Mouse (Mus musculus): ENCODE measurements around the gene Skil. TPM values are rescaled to one million over a fixed set of nuclear protein-coding genes. Genes with fewer than 3 reads are reported as not detected.

Gene Skil
- 75.7 TPM for polyA plus RNA-seq (2014; fragmentation: Illumina TruSeq; extraction: RNeasy Lipid Tissue Mini Kit (QIAGEN cat#74804))

DNA sequence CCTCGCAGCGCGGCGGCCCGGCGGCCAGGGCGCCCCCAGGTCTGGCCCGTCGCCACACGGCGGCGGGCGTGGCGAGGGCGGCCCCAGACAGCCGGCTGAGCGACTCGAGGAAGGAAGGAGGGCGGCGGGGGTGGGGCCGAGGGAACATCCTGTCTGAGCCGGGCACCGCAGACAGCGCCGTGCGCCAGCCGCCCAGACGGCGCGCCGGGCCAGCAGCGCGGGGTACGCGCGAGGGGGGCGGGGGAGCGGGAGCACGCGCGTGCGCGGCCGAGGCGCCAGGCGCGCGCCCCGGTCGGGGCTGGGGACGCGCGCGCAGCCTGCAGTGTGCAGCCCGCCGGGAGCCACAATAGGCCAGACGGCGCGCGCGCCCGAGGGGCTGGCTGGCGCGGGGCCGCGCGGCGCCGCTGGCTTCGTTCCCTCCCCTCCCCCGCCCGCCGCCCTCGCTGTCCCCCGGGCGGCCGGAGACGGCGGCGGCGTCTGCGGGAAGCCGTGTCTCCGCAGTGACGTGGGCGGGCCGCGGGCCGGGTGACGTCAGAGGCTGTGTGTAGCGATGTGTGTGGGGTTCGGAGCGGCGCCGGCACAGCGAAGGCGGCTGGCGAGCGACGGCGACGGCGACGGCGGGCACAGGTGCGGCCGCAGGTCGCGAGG is at the start of gene Skil:
TSS of gene Skil (plus strand) at position 528 of the 648 bp plus-strand sequence.

DNA sequence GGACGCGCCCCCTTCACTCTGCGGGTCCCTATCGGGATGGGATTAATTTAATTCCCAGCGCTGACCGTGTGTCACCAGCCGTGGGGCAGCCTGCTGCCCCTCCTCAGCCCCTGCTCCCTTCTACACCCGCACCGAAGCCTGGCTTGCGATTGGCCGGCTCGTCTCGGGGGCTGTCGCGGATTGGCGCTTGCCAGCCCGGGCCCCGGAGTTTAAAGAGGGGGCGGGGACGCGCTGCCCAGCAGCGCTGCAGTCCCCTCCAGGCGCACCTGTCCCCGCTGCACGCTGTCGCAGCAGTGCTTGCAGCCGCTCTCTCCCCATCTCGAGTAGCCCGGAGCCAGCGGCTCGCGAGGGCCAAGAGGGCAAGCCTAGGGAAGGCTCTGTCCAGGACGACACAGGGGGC is 54.8 kb downstream of the Skil start, which contains the start of gene Cldn11:
TSS of gene Cldn11 (plus strand) at position 215 of the 400 bp plus-strand sequence.

Other genes with a start within 250 kb of the Skil start
- 2.5 TPM for gene Gpr160, start 239.1 kb upstream of the Skil start, polyA plus RNA-seq (2014; fragmentation: Illumina TruSeq; extraction: RNeasy Lipid Tissue Mini Kit (QIAGEN cat#74804))
- 53.8 TPM for gene Phc3, start 125.6 kb upstream of the Skil start, polyA plus RNA-seq (2014; fragmentation: Illumina TruSeq; extraction: RNeasy Lipid Tissue Mini Kit (QIAGEN cat#74804))
- gene Prkci, start 99.3 kb upstream of the Skil start, polyA plus RNA-seq (2014; fragmentation: Illumina TruSeq; extraction: RNeasy Lipid Tissue Mini Kit (QIAGEN cat#74804)) = 101 TPM
- gene Cldn11, start 54.9 kb downstream of the Skil start, polyA plus RNA-seq (2014; fragmentation: Illumina TruSeq; extraction: RNeasy Lipid Tissue Mini Kit (QIAGEN cat#74804)) = 22.0 TPM
- 0.09 TPM for gene Slc7a14, start 215.3 kb downstream of the Skil start, polyA plus RNA-seq (2014; fragmentation: Illumina TruSeq; extraction: RNeasy Lipid Tissue Mini Kit (QIAGEN cat#74804))

All from ovary, adult 10 weeks (tissue).